Mouse (Mus musculus) CD4-positive helper T cell, adult 2 months (primary cell): ENCODE measurements around the gene Rinl.
A peak's percentile ranks its signal among the peaks of the same experiment; 100 is the strongest.

Experiments used
- DNase-seq: peaks from one replicate; pipeline ENCODE4 v3.0.0-alpha.2; 2012; ENCODE audit warnings: low read depth, missing footprints, low spot score

Rinl gene

GRCm38 (mm10) chr7:28809401-28810089 lies 20.8 kb downstream of the Rinl start:
- DNase-seq = peak; percentile 90

- peak; percentile 99 for DNase-seq
Measured at GRCm38 (mm10) chr7:28810107-28811066, 21.6 kb downstream of the Rinl start.

- DNase-seq = peak; percentile 97
Measured at GRCm38 (mm10) chr7:28811228-28811627, 22.5 kb downstream of the Rinl start.

GRCm38 (mm10) chr7:28811640-28812275 lies 23.0 kb downstream of the Rinl start:
- no peak for DNase-seq

- peak; percentile 42 for DNase-seq
Measured at GRCm38 (mm10) chr7:28812436-28812835, 23.7 kb downstream of the Rinl start.

- peak; percentile 58 for DNase-seq
Measured at GRCm38 (mm10) chr7:28812949-28813348, 24.2 kb downstream of the Rinl start.

GRCm38 (mm10) chr7:28814306-28815034 lies 25.7 kb downstream of the Rinl start:
- DNase-seq = no peak

- DNase-seq = no peak
Measured at GRCm38 (mm10) chr7:28815230-28815629, 26.5 kb downstream of the Rinl start.

- DNase-seq = peak; percentile 49
Measured at GRCm38 (mm10) chr7:28816201-28816600, 27.4 kb downstream of the Rinl start.

GRCm38 (mm10) chr7:28816920-28817319 lies 28.2 kb downstream of the Rinl start:
- DNase-seq = no peak

GRCm38 (mm10) chr7:28817524-28817923 lies 28.8 kb downstream of the Rinl start:
- DNase-seq = no peak

GRCm38 (mm10) chr7:28817957-28818356 lies 29.2 kb downstream of the Rinl start:
- DNase-seq = no peak

GRCm38 (mm10) chr7:28818436-28818835 lies 29.7 kb downstream of the Rinl start:
- DNase-seq = peak; percentile 5

- DNase-seq = no peak
Measured at GRCm38 (mm10) chr7:28818861-28819452, 30.2 kb downstream of the Rinl start.

- DNase-seq = no peak
Measured at GRCm38 (mm10) chr7:28819571-28819970, 30.8 kb downstream of the Rinl start.

- peak; percentile 58 for DNase-seq
Measured at GRCm38 (mm10) chr7:28820358-28821260, 31.8 kb downstream of the Rinl start.

GRCm38 (mm10) chr7:28821261-28821831 lies 32.6 kb downstream of the Rinl start:
- peak; percentile 77 for DNase-seq

- no peak for DNase-seq
Measured at GRCm38 (mm10) chr7:28822556-28822955, 33.8 kb downstream of the Rinl start.
